Mouse (Mus musculus): Measurements from ENCODE around the gene Gsta4. TPM values are rescaled to one million over a fixed set of nuclear protein-coding genes. Genes with fewer than 3 reads are reported as not detected.
"Not testable (repeated sequence)": the region's sequence is repeated elsewhere in the genome, so short reads cannot be mapped to it uniquely, and the experiment has no call there.

Gsta4 gene
- polyA plus RNA-seq, 1 experiment from 2014 or later: 15.5 TPM

DNA sequence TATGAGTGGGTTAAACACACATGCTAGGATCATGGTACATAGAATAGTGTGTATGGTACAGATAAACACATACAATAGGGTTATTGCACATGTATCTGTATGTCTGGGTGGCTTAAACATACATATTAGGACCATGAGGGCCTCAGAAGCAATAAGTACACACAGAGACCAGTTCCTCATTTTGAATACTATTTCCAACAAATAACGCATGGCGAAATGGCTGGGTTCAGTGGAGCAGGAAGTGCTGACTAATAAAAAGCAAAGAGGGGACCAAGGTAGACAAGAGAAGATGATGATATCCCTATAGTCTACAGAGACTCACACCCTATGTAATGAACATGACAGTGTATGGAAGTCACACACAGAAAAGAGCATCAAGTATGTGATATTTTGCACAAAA lies 45.5 kb downstream of the Gsta4 start:
- H3K4me3 ChIP-seq (replicated peaks; ENCODE audit: low read depth, low read length): no peak overlapping the region
- no peaks in the 10 kb centered on the region for H3K4me1 ChIP-seq (ENCODE audit: control insufficient read depth, insufficient read depth, low read length)
- 97% methylated on average over 2 of the region's 2 CpGs for WGBS
- no peak for ATAC-seq (ENCODE audit: low FRiP score, low TSS enrichment)
- H3K9me3 ChIP-seq (ENCODE audit: control insufficient read depth, low read length): no peaks in the 10 kb centered on the region
- no peaks in the 10 kb centered on the region for H3K36me3 ChIP-seq (ENCODE audit: control insufficient read depth, insufficient read depth, low read length)
- no peaks in the 10 kb centered on the region for H3K27me3 ChIP-seq (ENCODE audit: control insufficient read depth, insufficient read depth, low read length)
- H3K4me2 ChIP-seq (ENCODE audit: low read length): no peak overlapping the region
- H3K9ac ChIP-seq (replicated peaks; ENCODE audit: low read length): no peak overlapping the region
- H3K27ac ChIP-seq (replicated peaks; ENCODE audit: low read depth, low read length): no peak overlapping the region
- DNase-seq: no peak

DNA sequence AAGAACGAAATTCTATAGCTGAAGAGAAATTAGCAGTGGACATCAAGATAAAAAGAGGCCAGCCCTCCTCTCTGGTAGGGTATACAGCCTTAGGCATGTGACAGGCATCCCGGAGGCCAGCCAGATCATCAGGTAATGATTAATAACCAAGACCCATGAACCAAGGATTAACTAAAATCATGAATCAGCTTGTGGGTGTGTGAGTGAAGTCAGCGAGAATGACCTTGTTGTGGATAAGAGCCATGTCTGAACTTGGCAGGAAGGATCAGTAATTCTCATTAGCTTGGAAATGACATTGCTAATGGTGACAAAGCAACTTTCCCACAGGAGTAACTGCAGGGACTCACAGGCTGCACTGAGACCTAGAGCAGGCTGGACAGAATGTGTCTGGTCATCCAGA lies 47.1 kb downstream of the Gsta4 start:
- not testable (repeated sequence) for H3K27ac ChIP-seq (replicated peaks; ENCODE audit: low read depth, low read length); H3K4me2 ChIP-seq (ENCODE audit: low read length); H3K4me3 ChIP-seq (replicated peaks; ENCODE audit: low read depth, low read length); DNase-seq; H3K27me3 ChIP-seq (ENCODE audit: control insufficient read depth, insufficient read depth, low read length); ATAC-seq (ENCODE audit: low FRiP score, low TSS enrichment); H3K36me3 ChIP-seq (ENCODE audit: control insufficient read depth, insufficient read depth, low read length); H3K9me3 ChIP-seq (ENCODE audit: control insufficient read depth, low read length); H3K4me1 ChIP-seq (ENCODE audit: control insufficient read depth, insufficient read depth, low read length); H3K9ac ChIP-seq (replicated peaks; ENCODE audit: low read length)
- 77% methylated on average over 3 of the region's 3 CpGs for WGBS

DNA sequence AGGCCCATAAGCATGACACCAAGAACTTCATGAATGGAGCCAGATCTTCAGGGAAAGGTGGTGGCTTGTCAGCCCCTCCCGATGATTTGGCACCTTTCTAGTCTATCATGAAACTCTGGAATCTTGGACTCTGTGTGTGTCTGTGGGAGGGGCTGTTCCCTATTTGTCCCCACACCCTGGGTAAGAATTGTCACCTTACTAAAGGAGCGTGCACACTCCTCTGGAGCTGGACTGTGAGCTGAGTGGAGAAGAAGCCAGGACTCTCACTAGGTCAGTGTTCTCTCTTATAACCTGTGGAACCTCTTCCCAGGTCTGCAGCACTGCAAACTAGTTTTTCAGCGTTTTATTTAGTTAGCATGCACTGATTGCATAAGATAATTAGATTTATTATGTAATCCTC lies 47.9 kb downstream of the Gsta4 start, which contains the start of gene Gsta1:
Gene Gsta1 (plus strand): TSS at position 196 of the 400 bp plus-strand sequence.
- not testable (repeated sequence) for H3K36me3 ChIP-seq (ENCODE audit: control insufficient read depth, insufficient read depth, low read length); H3K9me3 ChIP-seq (ENCODE audit: control insufficient read depth, low read length); H3K4me3 ChIP-seq (replicated peaks; ENCODE audit: low read depth, low read length); H3K9ac ChIP-seq (replicated peaks; ENCODE audit: low read length); H3K4me1 ChIP-seq (ENCODE audit: control insufficient read depth, insufficient read depth, low read length); H3K27ac ChIP-seq (replicated peaks; ENCODE audit: low read depth, low read length); H3K27me3 ChIP-seq (ENCODE audit: control insufficient read depth, insufficient read depth, low read length); ATAC-seq (ENCODE audit: low FRiP score, low TSS enrichment); DNase-seq; H3K4me2 ChIP-seq (ENCODE audit: low read length)
- WGBS: 92% methylated on average over 1 of the region's 3 CpGs

DNA sequence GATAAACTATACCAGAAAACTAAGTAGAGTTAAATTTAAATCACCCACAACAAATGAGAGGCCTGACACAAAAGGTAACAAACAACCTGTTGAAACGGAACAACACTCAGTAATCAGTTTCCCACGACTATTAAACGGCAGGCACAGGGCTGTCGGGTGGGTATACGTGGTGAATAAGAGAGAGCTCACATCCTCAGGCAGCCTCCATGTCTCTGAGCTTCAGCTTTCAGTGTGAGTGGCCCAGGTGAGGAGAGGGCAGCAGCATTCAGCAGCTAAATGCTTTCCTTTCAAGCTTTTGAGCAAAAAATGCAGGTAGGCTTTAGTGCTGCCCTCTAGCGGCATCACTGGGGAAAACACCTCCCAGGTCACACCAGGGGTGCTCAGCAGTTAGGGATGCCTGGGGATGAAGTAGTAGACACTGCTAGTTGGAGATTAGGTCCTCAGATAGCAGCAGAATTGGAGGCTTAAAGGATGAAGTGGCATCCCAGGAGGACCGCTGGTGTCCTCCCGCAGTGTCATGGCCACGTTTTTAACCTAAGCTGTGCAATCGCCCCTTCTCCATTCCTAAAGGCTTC lies 50.6 kb downstream of the Gsta4 start:
- not testable (repeated sequence) for H3K9ac ChIP-seq (replicated peaks; ENCODE audit: low read length); H3K27me3 ChIP-seq (ENCODE audit: control insufficient read depth, insufficient read depth, low read length); H3K4me2 ChIP-seq (ENCODE audit: low read length); H3K4me3 ChIP-seq (replicated peaks; ENCODE audit: low read depth, low read length); H3K27ac ChIP-seq (replicated peaks; ENCODE audit: low read depth, low read length); DNase-seq; ATAC-seq (ENCODE audit: low FRiP score, low TSS enrichment); H3K9me3 ChIP-seq (ENCODE audit: control insufficient read depth, low read length); H3K36me3 ChIP-seq (ENCODE audit: control insufficient read depth, insufficient read depth, low read length); H3K4me1 ChIP-seq (ENCODE audit: control insufficient read depth, insufficient read depth, low read length)
- no CpG with 5 or more reads among the region's 10 CpGs for WGBS

DNA sequence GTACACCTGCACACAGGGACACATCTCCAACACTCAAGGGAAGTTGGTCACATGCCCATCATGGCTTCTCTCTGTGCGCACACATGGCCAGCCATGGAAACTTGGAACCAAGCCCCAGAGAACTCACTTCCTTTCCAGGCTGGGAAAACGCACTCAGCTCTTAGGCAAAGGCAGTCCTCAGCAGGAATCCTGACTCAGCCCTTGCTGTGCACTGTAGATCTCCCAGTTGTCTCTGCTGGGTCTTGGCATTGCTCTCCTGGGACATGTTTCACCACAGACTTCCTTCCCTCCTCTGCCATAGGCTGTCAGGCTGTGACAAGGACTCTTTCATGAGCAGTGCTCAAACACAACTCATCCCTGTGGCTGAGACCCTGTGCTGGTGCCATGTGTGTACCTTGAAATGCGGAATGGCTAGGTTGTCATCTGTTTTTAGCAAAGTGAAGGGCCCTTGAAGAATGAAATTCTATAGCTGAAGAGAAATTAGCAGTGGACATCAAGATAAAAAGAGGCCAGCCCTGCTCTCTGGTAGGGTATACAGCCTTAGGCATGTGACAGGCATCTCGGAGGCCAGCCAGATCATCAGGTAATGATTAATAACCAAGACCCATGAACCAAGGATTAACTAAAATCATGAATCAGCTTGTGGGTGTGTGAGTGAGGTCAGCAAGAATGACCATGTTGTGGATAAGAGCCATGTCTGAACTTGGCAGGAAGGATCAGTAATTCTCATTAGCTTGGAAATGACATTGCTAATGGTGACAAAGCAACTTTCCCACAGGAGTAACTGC lies 73.3 kb downstream of the Gsta4 start:
- H3K4me3 ChIP-seq (replicated peaks; ENCODE audit: low read depth, low read length); H3K27me3 ChIP-seq (ENCODE audit: control insufficient read depth, insufficient read depth, low read length); H3K4me2 ChIP-seq (ENCODE audit: low read length); H3K9ac ChIP-seq (replicated peaks; ENCODE audit: low read length); H3K9me3 ChIP-seq (ENCODE audit: control insufficient read depth, low read length); H3K27ac ChIP-seq (replicated peaks; ENCODE audit: low read depth, low read length); H3K4me1 ChIP-seq (ENCODE audit: control insufficient read depth, insufficient read depth, low read length); DNase-seq; H3K36me3 ChIP-seq (ENCODE audit: control insufficient read depth, insufficient read depth, low read length); ATAC-seq (ENCODE audit: low FRiP score, low TSS enrichment): not testable (repeated sequence)
- 78% methylated on average over 4 of the region's 4 CpGs for WGBS

DNA sequence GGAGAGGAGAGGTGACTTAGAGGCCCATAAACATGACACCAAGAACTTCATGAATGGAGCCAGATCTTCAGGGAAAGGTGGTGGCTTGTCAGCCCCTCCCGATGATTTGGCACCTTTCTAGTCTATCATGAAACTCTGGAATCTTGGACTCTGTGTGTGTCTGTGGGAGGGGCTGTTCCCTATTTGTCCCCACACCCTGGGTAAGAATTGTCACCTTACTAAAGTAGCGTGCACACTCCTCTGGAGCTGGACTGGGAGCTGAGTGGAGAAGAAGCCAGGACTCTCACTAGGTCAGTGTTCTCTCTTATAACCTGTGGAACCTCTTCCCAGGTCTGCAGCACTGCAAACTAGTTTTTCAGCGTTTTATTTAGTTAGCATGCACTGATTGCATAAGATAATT lies 74.3 kb downstream of the Gsta4 start, which contains the start of gene Gm3776:
Gene Gm3776 (plus strand): TSS at position 216 of the 400 bp plus-strand sequence.
- 93% methylated on average over 1 of the region's 3 CpGs for WGBS
- H3K4me1 ChIP-seq (ENCODE audit: control insufficient read depth, insufficient read depth, low read length); DNase-seq; H3K9ac ChIP-seq (replicated peaks; ENCODE audit: low read length); H3K27ac ChIP-seq (replicated peaks; ENCODE audit: low read depth, low read length); ATAC-seq (ENCODE audit: low FRiP score, low TSS enrichment); H3K27me3 ChIP-seq (ENCODE audit: control insufficient read depth, insufficient read depth, low read length); H3K4me2 ChIP-seq (ENCODE audit: low read length); H3K36me3 ChIP-seq (ENCODE audit: control insufficient read depth, insufficient read depth, low read length); H3K9me3 ChIP-seq (ENCODE audit: control insufficient read depth, low read length); H3K4me3 ChIP-seq (replicated peaks; ENCODE audit: low read depth, low read length): not testable (repeated sequence)

Other genes with a start within 250 kb of the Gsta4 start
- gene Gcm1, start 130.8 kb upstream of the Gsta4 start, polyA plus RNA-seq (2014; fragmentation: Nextera tagmentation; extraction: Ambion mirVana): not detected in 2 replicates
- gene Fbxo9, start 73.7 kb upstream of the Gsta4 start, polyA plus RNA-seq (2014; fragmentation: Nextera tagmentation; extraction: Ambion mirVana): 66.6 and 71.2 TPM in 2 replicates
- gene Ick, start 73.6 kb upstream of the Gsta4 start, polyA plus RNA-seq (2014; fragmentation: Nextera tagmentation; extraction: Ambion mirVana): 41.3 and 46.2 TPM in 2 replicates
- not detected in 2 replicates for gene Gsta1, start 47.9 kb downstream of the Gsta4 start, polyA plus RNA-seq (2014; fragmentation: Nextera tagmentation; extraction: Ambion mirVana)
- gene Gm3776, start 74.4 kb downstream of the Gsta4 start, polyA plus RNA-seq (2014; fragmentation: Nextera tagmentation; extraction: Ambion mirVana): not detected in 2 replicates
- gene Gm10639, start 107.1 kb downstream of the Gsta4 start, polyA plus RNA-seq (2014; fragmentation: Nextera tagmentation; extraction: Ambion mirVana): not detected in 2 replicates
- not detected in 2 replicates for gene Omt2a, start 132.0 kb downstream of the Gsta4 start, polyA plus RNA-seq (2014; fragmentation: Nextera tagmentation; extraction: Ambion mirVana)
- gene Omt2b, start 144.8 kb downstream of the Gsta4 start, polyA plus RNA-seq (2014; fragmentation: Nextera tagmentation; extraction: Ambion mirVana): not detected in 2 replicates
- gene Gsta2, start 173.0 kb downstream of the Gsta4 start, polyA plus RNA-seq (2014; fragmentation: Nextera tagmentation; extraction: Ambion mirVana): not detected in 2 replicates
- gene Dppa5a, start 185.4 kb downstream of the Gsta4 start, polyA plus RNA-seq (2014; fragmentation: Nextera tagmentation; extraction: Ambion mirVana): 5.1 and 5.9 TPM in 2 replicates
- 6.6 and 6.8 TPM in 2 replicates for gene Ooep, start 196.0 kb downstream of the Gsta4 start, polyA plus RNA-seq (2014; fragmentation: Nextera tagmentation; extraction: Ambion mirVana)
- gene Ddx43, start 213.0 kb downstream of the Gsta4 start, polyA plus RNA-seq (2014; fragmentation: Nextera tagmentation; extraction: Ambion mirVana): 0.35 and 0.53 TPM in 2 replicates